Mouse (Mus musculus) 3T3-L1 (cell line): ENCODE results near the gene Dkk2.
A peak's percentile ranks its signal among the peaks of the same experiment; 100 is the strongest.
"Not testable (repeated sequence)": the region's sequence is repeated elsewhere in the genome, so short reads cannot be mapped to it uniquely, and the experiment has no call there.

Experiments used
- DNase-seq: peaks from one replicate; pipeline ENCODE4 v3.0.0-alpha.2; 2015; ENCODE audit warnings: low read depth, low spot score

The Dkk2 gene

DNA sequence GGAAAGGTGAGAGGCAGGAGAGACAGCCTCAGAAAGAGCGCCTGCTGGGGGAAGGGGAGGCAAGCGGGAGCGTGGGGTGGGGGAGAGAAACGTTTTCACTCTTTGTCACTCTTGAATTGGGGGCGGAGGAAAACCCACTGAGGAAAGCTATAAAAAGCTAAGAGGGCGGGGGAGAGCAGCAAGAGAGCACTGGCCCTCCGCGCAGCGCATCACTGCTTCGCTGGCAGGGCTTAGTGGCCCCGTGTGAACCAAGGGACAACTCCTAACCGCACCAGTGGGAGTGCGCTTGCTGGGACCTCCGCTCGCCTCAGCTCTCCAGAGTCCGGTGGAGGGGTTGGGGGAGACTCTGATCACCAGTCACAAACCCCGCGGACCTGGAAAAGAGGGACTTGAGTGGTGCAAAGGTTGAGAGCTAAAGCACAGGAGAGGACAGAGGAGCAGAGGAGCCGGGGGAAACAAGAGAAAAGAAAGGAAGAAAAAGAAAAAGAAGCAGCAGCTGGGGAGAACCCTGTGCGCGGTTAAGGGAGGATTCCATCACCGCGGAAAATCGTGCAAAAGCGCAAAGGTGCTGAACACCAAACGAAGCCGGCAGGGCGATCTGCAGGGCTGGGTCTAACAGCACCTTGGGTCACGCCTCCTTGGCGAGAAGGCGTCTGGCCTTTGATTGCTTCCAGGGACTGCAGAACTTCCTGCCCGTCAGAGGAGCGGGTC lies at the start of gene Dkk2:
Gene Dkk2, plus strand, starts transcription at position 181 of the 711 bp plus-strand sequence.
- no peak for DNase-seq

DNA sequence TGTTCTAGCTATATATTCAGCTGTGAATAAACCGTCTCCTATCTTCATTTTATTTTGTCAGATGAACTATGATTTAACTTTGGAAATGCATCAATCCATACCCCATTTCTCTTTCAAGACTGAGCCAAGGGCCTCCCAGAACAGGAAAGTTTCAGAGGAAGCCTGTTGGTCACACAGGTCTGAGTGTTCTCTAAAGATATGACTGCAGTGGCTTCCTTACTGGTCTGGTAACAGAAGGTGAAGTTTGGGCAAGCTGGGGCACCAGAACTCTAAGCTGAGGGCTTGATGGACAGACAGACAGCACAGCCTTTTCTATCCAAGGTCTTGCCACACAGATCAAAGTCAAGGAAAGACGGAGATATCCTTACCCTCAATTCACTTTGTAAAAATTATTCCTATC lies 48.4 kb upstream of the Dkk2 start:
- DNase-seq = no peak

DNA sequence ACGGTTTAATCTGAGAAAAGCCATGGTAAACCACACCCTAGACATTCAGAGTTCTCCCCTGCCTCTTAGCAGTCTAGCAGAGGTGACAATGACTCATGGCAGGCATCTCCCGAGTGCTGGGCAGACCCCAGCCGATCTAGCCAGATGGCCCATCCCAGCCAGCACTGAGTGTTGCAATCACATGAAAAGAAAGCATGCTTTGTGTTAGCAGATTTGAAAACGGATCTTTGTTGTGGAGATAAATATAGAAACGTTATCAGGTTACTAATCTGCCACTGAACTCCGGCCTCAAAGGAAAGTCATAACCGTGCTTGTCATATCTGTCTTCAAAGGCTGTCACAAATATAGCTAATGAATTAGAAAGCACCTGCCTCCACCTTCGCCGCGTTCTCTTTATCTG lies 47.4 kb upstream of the Dkk2 start:
- peak; percentile 25 for DNase-seq

DNA sequence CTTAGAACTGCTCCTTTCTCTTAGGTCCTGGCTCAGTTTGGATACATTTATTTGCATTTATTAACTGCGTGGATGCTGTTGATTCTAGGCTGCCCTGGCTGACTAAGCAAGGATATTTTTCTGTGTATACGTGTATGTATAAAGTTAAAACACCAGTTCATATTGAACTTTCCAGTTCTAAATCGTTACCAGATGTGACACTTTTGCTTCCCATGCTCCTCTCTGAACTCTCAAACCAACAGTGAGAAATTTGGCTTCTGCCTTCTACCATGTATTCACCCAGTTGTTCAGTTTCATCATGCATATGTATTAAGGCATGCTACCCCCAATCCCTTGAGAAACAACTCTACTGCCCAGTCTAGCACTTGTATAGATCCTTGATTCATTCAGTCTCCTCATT lies 45.0 kb upstream of the Dkk2 start:
- no peak for DNase-seq

DNA sequence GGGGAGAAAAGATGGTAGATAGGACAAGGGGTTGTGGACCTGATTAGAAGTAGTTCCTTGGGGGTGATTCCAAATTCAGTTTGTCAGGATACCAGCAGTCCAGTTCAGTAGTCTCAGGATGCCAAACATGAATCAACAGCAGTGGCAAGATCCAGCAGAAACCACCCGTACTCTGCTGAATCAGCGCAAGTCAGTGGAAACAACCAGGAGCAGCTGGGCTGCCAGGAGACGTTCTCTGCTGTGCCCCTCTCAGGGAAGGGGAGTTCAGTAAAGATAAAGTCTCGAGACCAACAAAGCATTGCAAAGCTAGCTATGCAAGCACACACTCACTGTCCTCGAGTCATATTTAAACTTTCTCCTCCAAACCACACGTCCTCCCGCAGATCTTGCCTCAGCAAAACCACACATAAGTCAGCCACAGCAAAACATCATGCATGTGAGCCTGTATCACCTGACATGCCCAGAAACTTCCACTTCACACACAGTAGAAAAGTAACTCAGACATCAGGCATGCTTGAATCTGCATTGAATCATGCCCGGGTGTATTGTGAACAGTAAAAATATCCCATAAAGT lies 34.1 kb upstream of the Dkk2 start:
- DNase-seq = no peak

DNA sequence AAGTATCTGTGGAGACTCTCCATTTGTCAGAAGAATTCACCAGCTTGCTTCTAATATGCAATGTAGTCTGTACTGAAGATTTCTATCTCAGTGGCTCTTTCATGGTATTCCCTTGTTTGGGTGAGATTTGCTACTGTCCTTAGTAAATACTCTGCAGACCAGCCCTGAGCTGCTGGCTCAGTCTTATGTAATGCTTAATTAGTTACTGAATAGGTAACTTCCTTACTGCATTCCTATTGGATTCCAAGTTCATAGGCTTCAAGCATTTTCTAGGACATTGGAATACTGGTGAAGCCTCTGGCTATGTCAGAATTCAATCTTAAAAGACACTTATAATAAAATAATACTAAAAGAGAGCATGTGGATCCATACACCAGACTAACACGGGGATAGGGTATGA lies 22.3 kb upstream of the Dkk2 start:
- not testable (repeated sequence) for DNase-seq

DNA sequence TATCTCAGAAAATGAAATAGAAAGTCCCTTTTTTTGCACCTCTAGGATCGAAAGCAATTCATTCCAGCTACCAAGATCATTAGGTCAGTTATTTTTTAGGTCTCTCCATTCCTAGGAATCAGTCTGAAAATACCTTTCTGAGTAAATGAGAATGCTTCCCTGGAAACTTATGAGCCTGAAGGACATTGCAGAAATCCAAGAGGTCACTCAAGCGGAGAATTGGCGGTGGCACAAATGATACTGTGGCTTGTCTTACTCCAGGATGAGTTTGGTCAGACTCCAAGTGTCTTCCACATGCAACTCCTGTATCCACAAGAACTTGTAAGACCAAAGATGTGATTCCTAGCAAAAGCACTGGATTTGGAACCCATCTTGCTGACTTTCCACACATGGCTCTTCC lies 21.7 kb upstream of the Dkk2 start:
- no peak for DNase-seq

DNA sequence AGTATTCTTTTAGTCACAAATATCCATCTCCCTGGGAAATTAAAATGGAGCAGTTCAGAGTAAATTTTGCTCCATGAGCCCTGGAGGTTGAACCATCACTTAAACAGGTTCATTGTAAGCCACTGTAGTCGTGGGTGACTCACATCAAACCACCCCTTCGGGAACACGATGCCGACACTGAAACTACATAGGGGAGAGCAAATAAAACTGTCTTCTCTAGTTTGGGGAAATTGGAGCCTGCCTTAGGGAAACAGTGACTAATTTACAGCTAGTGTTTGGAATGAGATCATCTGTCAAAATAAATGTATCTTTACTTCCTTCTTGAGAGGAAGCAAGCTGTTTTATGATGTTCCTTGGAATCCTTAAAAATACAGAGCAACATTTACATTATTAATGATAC lies 21.1 kb upstream of the Dkk2 start:
- peak; percentile 45 for DNase-seq

DNA sequence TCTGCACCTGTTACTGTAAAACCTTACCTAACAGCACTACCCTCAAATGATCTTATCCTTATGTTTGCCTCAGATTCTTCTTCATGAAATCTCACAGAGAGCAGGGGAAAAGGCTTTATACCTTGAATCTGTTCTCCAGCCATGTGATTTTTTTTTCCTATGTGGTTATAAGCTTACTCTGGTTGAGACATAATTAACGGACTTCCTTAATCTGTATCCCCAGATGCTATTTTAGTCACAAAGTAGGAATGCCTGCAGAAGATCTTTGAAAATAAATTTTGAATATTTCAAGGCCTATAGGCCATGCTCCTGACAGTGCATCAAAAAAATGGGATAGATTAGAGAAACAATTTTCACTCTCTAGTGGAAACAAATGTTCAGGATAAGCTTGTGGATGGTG lies 20.2 kb upstream of the Dkk2 start:
- no peak for DNase-seq

DNA sequence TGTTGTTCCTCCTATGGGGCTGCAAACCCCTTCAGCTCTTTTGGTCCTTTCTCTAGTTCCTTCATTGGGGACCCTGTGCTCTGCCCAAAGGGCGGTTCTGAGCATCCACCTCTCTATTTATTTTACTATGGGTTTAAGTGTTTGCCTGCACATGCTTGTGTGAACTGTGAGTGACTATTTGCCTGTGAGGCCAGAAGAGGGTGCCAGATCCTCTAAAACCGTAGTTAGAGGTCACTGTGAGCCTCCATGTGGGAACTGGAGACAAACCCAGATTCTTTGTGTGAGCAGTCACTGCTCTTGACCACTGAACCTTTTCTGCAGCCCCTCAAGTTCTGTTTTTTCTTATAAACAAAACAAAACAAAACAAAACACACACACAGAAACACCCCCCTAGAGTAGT lies 14.1 kb upstream of the Dkk2 start:
- peak; percentile 57 for DNase-seq

DNA sequence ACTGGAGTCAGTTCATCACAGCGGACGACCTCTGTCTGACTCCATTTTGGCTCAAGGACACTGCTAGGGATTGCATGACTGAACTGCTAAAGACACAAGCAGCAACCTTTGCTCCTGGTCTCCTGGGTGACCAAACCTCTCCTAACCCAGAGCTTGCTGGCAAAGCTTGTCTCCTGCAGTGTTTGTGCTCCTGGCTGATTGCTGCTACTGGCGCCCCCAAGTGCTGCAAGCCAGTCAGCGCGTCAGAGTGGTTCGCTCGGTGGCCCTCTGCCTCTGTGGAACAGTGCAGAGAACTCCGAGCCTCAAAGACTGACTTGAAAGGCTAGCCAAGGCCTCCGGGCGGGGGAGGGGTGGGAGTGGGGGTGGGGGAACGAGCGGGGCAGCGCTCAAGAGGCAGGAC lies 1.1 kb upstream of the Dkk2 start:
- DNase-seq = no peak

DNA sequence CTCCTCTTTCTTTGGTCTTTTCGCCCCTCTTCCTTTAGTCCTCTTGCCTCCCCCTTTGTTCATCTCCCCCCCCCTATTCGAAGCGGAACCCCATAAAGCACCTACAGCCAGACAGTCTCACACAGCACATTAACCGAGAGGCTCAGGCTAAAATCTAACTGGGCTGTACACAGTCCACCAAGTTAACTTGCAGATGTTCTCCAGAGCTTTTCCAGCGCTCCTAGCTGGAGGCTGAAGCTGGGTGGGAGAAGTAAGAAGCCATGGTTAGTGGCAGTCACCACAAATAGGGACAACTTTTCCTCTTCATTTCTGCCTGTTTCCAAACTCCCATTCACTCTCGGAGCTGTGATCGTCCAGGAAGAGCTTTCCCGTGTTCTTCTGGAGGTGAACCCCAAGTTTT lies 412 bp upstream of the Dkk2 start:
- no peak for DNase-seq

DNA sequence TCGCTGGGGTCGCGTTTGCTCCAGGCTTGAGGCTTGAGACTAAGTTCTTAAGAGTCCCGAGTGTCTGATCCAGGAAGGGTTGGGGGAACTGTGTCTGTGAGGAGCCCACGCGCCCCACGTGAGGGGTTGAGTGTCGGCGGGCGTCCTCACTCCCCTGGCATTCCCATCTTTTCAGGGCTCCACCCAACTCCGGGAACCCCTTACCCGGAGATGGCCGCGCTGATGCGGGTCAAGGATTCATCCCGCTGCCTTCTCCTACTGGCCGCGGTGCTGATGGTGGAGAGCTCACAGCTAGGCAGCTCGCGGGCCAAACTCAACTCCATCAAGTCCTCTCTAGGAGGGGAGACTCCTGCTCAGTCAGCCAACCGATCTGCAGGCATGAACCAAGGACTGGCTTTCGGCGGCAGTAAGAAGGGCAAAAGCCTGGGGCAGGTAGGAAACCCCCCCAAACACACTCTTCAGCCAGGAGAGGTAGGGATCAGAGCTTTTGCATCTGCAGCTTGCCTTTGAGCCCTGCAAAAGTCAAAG lies 795 bp downstream of the Dkk2 start:
- no peak for DNase-seq

DNA sequence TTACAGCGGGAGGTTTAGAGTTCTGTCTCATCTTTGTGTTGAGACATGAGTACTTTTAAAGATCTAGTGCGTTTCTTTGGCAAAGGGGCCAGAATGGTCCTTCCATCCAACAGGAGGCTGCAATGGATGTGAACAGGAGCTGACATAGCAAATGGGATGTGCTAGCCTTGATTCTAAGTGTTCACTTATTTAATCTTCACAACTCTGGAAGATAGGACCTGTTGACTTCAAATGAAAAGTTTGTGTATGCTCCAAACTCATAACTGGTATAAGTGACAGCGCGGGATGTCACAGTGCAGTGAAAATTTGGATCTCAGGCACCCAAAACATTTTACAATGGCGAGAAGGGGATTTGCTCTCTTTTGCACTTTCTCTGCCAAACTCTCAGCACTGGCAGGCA lies 1.4 kb downstream of the Dkk2 start:
- DNase-seq = no peak

DNA sequence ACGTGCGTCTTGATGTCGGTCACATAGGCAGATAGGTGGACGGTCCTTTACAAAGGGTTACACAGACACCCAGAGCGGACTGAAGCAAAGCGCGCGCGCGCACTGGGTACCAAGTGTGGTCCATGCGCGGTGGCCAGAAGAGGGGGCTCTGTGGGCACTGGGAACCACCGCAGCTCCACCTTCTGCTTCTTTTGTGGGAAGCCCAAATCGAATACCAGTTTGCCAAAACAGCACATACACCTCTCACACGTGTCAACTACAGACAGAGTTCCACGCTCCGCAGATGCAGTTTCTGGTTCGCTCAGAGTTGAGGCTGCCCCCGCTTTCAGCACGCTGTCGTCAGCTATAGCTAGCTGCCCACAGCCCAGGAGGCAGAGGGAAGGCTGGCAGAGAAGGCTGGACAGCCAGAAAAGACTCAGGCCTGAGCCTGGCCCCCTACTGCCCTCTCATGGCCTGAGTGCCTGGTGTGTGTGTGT lies 2.0 kb downstream of the Dkk2 start:
- no peak for DNase-seq

DNA sequence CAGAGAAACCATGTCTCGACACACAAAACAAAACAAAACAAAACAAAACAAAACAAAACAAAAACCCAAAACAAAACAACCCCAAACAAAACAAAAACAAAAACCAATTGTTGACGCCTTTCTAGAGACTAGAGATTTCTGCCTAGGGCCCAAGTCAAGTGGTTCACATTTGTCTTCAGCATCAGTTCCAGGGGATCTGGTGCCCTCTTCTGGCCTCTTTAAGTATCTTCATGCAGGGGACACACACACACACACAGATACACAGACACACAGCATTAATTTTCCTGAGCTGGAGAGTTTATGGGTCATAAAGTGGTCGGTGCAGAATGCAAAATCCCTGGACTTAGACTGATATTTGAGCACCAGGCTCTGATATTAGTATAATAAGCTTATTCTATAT lies 7.9 kb downstream of the Dkk2 start:
- no peak for DNase-seq

DNA sequence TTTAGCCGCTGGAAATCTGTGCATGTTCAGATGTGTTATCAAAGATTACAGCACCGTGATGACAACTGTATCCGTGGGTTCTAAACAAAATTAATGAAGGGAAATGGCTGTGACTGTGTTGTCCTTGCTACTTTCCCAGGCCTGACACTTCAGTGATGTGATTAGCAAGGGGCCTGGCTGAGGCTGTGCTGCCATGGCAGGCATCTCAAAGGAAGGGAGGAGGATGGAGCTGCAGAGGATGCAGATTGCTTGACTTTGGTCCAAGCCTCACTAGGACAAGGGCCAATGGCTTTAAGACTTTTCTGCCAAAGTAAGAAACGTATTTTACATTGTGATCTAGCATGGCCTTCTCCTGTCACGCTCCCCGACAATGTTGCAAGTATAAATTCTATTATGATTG lies 11.2 kb downstream of the Dkk2 start:
- no peak for DNase-seq

DNA sequence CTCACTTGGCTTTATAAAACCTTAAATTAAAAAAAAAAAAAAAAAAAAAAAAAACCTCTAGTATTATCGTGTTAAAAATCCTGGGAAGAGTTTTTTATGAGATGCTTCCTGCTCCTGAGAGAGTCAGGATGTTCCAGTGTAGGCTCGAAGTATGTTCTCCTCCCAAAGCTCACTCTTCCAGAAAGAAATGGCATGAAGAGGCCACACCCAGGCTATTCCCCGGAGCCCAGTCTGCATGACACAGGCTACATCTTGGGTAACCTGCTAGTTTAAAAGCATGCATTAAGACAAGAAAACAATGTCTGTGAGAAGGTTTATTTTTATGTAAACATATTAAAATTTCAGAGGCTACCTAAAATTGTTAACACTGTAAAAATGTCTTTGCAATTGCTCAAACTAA lies 15.7 kb downstream of the Dkk2 start:
- no peak for DNase-seq

DNA sequence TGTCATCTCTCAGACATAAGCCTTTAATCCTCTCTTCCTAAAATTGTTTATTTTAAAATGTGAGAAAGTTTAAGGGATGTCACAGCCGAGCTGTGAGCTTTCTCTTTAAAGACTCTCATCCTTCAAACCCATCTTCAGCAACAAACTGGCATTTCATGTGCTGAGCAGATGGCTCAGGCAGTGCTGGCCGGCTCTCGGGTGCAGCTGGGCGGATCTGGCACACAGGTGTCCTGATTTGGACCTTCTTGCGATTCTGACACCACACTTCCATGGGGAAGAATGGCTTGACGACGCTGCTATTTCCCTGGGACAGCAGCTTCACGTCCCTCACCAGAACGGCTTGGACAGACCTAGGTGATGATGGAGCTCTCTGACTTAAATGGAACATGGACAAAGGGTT lies 17.9 kb downstream of the Dkk2 start:
- no peak for DNase-seq

DNA sequence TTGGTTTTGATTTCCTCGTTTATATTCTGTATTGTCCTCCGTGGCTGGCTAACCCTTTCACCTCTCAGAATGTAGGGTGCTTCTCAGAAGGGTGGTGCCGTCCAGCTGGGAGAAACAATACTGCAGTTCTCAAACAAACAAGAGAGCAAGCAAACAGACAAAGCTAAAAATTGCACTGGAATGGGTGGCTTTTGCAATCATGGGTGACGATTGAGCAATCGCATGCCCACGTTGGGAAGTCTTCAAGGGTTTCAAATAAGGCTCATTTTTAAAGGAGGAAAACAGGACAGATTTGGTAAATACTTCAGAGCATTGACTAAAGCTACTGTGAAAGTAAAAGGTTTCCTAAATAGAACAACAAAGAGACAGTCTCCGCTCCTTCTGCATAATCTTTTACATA lies 18.4 kb downstream of the Dkk2 start:
- DNase-seq = no peak

DNA sequence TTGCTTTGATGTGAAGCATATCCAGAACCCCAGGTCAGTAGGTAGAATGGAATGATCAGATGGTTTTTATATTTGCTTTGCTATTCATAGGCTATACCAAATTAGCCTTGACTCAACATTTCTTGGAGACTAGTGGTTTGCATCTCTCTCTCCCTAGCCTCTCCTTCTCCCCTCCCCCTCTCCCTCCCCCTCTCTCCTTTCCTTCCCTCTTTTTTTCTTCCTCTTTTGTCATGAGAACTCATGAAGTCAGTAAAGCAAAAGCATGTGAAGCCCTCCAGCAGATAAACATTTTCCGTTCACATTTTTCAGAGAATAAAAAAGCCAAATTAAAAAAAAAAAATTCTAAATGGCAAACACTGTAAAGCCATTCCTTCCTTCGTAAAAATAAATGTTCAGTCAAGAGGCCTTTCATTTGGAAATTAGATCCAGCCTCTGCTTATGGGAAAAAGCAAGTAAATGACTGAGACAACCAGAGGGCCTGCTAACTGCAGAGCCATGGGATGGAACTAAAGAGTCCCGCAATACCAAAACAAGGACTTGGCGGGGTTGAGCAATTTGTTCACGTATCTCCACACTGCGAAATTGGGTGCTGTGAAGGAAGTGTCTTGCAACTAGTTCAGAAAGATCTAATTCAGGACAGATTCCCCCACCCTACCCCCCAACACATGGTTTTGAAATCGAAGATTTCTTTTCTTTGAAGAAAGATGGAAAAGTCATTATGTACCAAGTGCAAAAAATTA lies 30.9 kb downstream of the Dkk2 start:
- no peak for DNase-seq

DNA sequence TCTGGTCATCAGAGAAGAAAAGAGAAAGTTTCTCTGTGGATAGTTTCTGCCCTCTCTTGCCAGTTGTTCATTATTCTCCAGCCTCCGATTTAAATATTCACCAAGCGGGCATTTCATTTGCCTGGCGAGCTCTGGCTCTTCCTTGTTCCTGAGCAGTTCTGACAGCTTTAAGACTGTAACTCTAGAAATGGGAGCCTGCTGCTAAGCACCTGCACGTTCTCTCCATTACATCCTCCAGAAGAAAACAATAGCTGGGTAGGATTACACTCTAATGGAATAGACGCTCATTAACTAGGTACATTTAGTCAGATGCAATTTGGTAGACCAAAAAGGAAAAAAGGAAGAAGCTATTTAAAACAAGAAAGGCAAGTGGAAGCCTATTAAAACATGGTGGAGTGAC lies 36.3 kb downstream of the Dkk2 start:
- DNase-seq = no peak

DNA sequence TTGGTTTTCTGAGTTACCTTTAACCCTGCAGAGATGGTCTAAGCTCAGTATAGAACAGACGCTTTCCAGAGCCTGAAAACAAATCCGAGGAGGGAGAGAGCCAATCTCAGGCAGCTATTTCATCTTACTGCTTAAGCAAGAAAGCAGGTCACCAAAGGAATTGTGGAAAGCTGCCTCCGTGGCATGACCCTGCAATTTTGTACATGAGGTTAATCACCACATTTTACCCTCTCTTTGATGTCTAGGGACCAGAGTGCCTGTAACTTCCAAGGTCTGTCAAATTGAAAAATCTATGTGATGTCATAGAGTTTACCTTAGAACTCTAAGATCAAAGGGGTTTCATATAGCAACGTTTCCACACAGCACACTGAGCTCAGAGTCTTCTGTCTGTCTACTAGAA lies 37.5 kb downstream of the Dkk2 start:
- DNase-seq = peak; percentile 4
